Mouse (Mus musculus): ENCODE measurements around the gene Zmym4.
A peak's percentile ranks its signal among the peaks of the same experiment; 100 is the strongest.
"Not testable (repeated sequence)": the region's sequence is repeated elsewhere in the genome, so short reads cannot be mapped to it uniquely, and the experiment has no call there.

Gene Zmym4

GRCm38 (mm10) chr4:126967864-126968821 lies at the start of gene Zmym4:
Gene Zmym4, minus strand, starts transcription at chr4:126968135.
- DNase-seq (ENCODE audit: low read depth, low spot score): peak; percentile 95

GRCm38 (mm10) chr4:127016366-127016765 lies 48.4 kb upstream of the Zmym4 start:
- no peak for DNase-seq (ENCODE audit: low read depth, low spot score)

GRCm38 (mm10) chr4:127015294-127015993 lies 47.5 kb upstream of the Zmym4 start:
- peak; percentile 88 for DNase-seq (ENCODE audit: low read depth, low spot score)

GRCm38 (mm10) chr4:127005113-127005936 lies 37.4 kb upstream of the Zmym4 start:
- no peak for DNase-seq (ENCODE audit: low read depth, low spot score)

GRCm38 (mm10) chr4:127004384-127004783 lies 36.4 kb upstream of the Zmym4 start:
- DNase-seq (ENCODE audit: low read depth, low spot score): no peak

GRCm38 (mm10) chr4:127000601-127001105 lies 32.7 kb upstream of the Zmym4 start:
- DNase-seq (ENCODE audit: low read depth, low spot score): no peak

GRCm38 (mm10) chr4:126999372-126999771 lies 31.4 kb upstream of the Zmym4 start:
- not testable (repeated sequence) for DNase-seq (ENCODE audit: low read depth, low spot score)

GRCm38 (mm10) chr4:126992356-126992755 lies 24.4 kb upstream of the Zmym4 start:
- DNase-seq (ENCODE audit: low read depth, low spot score): peak; percentile 52

GRCm38 (mm10) chr4:126990553-126990952 lies 22.6 kb upstream of the Zmym4 start:
- DNase-seq (ENCODE audit: low read depth, low spot score): no peak

GRCm38 (mm10) chr4:126988503-126988902 lies 20.6 kb upstream of the Zmym4 start:
- DNase-seq (ENCODE audit: low read depth, low spot score): no peak

GRCm38 (mm10) chr4:126986768-126987167 lies 18.8 kb upstream of the Zmym4 start:
- no peak for DNase-seq (ENCODE audit: low read depth, low spot score)

GRCm38 (mm10) chr4:126983736-126984525 lies 16.0 kb upstream of the Zmym4 start:
- not testable (repeated sequence) for DNase-seq (ENCODE audit: low read depth, low spot score)

GRCm38 (mm10) chr4:126983321-126983720 lies 15.4 kb upstream of the Zmym4 start:
- no peak for DNase-seq (ENCODE audit: low read depth, low spot score)

GRCm38 (mm10) chr4:126978706-126979105 lies 10.8 kb upstream of the Zmym4 start:
- no peak for DNase-seq (ENCODE audit: low read depth, low spot score)

GRCm38 (mm10) chr4:126977467-126977866 lies 9.5 kb upstream of the Zmym4 start:
- peak; percentile 30 for DNase-seq (ENCODE audit: low read depth, low spot score)

GRCm38 (mm10) chr4:126967241-126967863 lies 583 bp downstream of the Zmym4 start:
- DNase-seq (ENCODE audit: low read depth, low spot score): peak; percentile 27

- DNase-seq (ENCODE audit: low read depth, low spot score): no peak
Measured at GRCm38 (mm10) chr4:126958682-126959081, 9.3 kb downstream of the Zmym4 start.

- DNase-seq (ENCODE audit: low read depth, low spot score): no peak
Measured at GRCm38 (mm10) chr4:126958261-126958660, 9.7 kb downstream of the Zmym4 start.

GRCm38 (mm10) chr4:126957434-126957833 lies 10.5 kb downstream of the Zmym4 start:
- DNase-seq (ENCODE audit: low read depth, low spot score): no peak

GRCm38 (mm10) chr4:126950801-126951200 lies 17.1 kb downstream of the Zmym4 start:
- not testable (repeated sequence) for DNase-seq (ENCODE audit: low read depth, low spot score)

All from CD4-positive helper T cell, adult 2 months (primary cell).